Mouse (Mus musculus) layer of hippocampus, adult 8-10 months (tissue): ENCODE measurements around the gene Foxl1. TPM values are rescaled to one million over a fixed set of nuclear protein-coding genes. Genes with fewer than 3 reads are reported as not detected.

Experiments used
- DNase-seq, 2 experiments: peaks; one replicate each; pipeline ENCODE4 v3.0.0; 2022; ENCODE audit warnings: low spot score in 2 of 2
- microRNA-seq, 2 experiments: library from miRNA; unstranded; fragments of <30 nt; microRNA quantifications; one replicate each; pipeline ENCODE4 v1.2.0; 2022
- total RNA-seq, 4 experiments: library from RNA; stranded (reverse); gene quantifications; 2 replicates each; pipeline ENCODE4 v1.2.4; 2022

Gene Foxl1
- total RNA-seq, 4 experiments from 2014 or later: 0.16 to 0.18 (median 0.16) TPM; not detected in 1

- no peak for DNase-seq
These were observed 36.3 kb downstream of the Foxl1 start for GRCm38 (mm10) chr8:121164017-121164469.

DNA sequence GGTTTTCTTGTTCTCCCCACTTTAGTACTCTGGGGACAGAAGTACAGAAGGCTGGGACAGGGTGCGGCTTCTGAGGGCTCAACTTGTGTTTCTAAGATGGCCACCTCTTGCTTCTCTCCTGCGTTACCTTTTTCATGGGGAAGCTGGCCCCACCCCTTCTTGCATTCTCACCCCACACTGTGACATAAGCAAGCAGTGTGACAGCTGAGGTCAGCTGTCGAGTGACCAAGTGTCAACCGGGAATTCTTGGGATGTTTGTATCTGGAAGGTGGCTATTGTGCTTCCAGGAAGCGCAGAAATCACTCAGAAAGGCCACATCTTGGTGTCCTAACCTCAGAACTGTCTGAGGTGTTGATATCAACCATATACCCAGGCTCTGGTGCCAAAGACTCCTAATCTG, 40.3 kb downstream of the Foxl1 start:
- no peak for DNase-seq

DNA sequence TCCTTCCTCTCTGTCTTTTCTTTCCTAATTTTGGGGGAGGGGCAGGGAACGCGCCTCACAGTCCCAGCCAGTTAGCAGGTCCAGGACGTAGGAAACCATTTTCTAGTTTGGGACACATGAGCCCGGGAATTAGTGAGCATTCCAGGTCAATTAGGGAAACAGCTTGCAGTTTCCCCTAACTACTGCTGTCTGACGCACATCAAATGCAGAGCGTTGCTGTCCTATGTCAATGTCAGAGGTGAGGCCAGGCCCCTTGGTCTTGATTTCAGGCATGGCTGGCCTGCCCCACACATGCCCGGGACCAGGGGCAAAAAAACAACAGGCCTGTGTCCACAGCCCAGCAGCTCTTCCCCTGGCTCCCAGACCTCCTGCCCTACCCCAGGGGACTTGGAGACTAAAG, 42.4 kb downstream of the Foxl1 start:
- DNase-seq: no peak

GRCm38 (mm10) chr8:121170626-121171552, 43.1 kb downstream of the Foxl1 start:
- DNase-seq: peak; percentile 33 to 35

GRCm38 (mm10) chr8:121172567-121172966, 44.8 kb downstream of the Foxl1 start:
- DNase-seq: no peak

- DNase-seq: no peak
These were observed 46.4 kb downstream of the Foxl1 start for GRCm38 (mm10) chr8:121174178-121174577.

DNA sequence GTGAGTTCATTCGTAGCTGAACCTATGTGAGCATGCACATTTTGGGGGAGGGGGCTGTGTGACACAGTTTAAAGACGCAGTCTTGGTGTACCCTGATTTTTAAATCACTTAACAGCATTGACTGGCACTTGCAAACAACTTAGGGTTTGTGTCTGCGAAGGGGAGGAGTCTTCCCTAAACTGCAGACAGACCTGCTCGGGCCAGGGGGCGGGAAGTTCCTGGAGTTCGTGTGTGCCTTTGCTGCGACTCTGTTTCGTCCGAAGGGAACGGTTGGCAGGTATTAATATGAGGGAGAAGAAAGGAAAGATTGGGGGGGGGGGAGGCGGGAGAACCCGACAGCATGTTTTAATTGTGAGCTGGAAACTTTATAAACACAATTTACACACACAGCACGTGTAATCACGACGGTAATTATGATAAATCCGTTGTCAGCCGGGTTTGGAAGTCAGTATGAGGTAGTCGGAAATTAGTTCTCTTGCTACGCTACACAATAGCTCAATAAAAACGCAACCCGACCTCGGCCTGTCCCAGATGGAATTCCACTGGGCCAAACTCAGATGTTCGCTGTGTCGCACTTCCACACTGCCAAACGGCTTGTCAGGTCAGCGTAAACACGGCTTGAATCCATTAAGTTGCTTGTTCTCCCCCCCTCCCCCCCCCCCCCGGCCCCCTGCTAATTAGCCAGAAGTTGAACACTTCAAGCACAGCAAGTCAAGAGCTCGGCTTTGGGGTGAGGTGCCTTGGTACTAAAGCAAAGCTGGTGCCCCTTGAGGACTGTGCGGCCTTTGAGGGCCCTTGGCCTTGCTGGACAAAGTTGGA, 47.2 kb downstream of the Foxl1 start:
- no peak for DNase-seq

GRCm38 (mm10) chr8:121175540-121176090, 47.9 kb downstream of the Foxl1 start:
- DNase-seq: no peak

DNA sequence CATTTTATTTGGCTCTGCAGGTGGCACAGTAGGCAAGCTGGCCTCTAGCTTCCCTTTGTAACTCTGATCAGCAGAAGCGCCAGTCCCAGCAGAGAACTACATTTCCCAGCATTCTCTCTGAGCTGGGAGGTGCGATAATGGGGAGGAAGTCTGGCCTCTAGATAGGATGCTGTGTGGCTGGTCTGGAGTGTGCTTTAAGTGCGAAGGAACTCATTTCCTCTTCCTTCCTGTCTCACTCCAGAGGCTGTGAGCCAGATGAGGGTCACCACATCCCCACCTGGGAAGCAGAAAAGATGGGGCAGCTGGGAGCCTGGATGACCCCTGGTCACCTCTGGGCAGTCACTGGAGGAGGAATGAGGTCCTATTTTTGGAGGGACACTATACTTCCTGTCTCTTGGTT, 48.6 kb downstream of the Foxl1 start:
- no peak for DNase-seq

Small RNAs within 50 kb of the gene (microRNA-seq; reads per million reads assigned to microRNA genes)
- gene Gm27530: 0 reads per million in 2 experiments

Other genes starting within 250 kb of the Foxl1 start
- 1 to 10 TPM in 1 of 4 experiments, under 1 TPM in 3; 0.52 to 1.1 (median 0.59) TPM for gene Foxf1, start 43.6 kb upstream of the Foxl1 start, total RNA-seq
- gene Mthfsd, start 19.5 kb upstream of the Foxl1 start, total RNA-seq: 10 to 100 TPM; 41.1 to 45.8 (median 44.7) TPM
- gene Foxc2, start 11.8 kb upstream of the Foxl1 start, total RNA-seq: 1 to 10 TPM; 1.0 to 2.3 (median 1.3) TPM